Mouse (Mus musculus): ENCODE measurements around the gene Wsb1. TPM values are rescaled to one million over a fixed set of nuclear protein-coding genes. Genes with fewer than 3 reads are reported as not detected.
"Not testable (repeated sequence)": the region's sequence is repeated elsewhere in the genome, so short reads cannot be mapped to it uniquely, and the experiment has no call there.

Gene Wsb1
- total RNA-seq, 2 experiments from 2014 or later, result 6.7 to 10.3 TPM

- peak; percentile 9 for DNase-seq (ENCODE audit: low spot score)
These were observed 12.7 kb upstream of the Wsb1 start for GRCm38 (mm10) chr11:79267171-79267570.

GRCm38 (mm10) chr11:79264376-79264775 lies 9.9 kb upstream of the Wsb1 start:
- no peak for DNase-seq (ENCODE audit: low spot score)

- not testable (repeated sequence) for DNase-seq (ENCODE audit: low spot score)
These were observed 5.7 kb upstream of the Wsb1 start for GRCm38 (mm10) chr11:79260126-79260525.

- DNase-seq (ENCODE audit: low spot score), result peak; percentile 78
These were observed 4.3 kb upstream of the Wsb1 start for GRCm38 (mm10) chr11:79258738-79259137.

GRCm38 (mm10) chr11:79253542-79254390 lies 705 bp downstream of the Wsb1 start:
- peak; percentile 47 for DNase-seq (ENCODE audit: low spot score)

- DNase-seq (ENCODE audit: low spot score), result peak; percentile 30
These were observed 1.5 kb downstream of the Wsb1 start for GRCm38 (mm10) chr11:79252881-79253541.

- DNase-seq (ENCODE audit: low spot score), result no peak
These were observed 15.4 kb downstream of the Wsb1 start for GRCm38 (mm10) chr11:79239024-79239423.

- peak; percentile 66 for DNase-seq (ENCODE audit: low spot score)
These were observed 16.1 kb downstream of the Wsb1 start for GRCm38 (mm10) chr11:79238398-79238752.

GRCm38 (mm10) chr11:79237644-79238397 lies 16.6 kb downstream of the Wsb1 start:
- DNase-seq (ENCODE audit: low spot score), result no peak

GRCm38 (mm10) chr11:79230251-79230570 lies 24.3 kb downstream of the Wsb1 start:
- no peak for DNase-seq (ENCODE audit: low spot score)

GRCm38 (mm10) chr11:79229561-79230250 lies 24.8 kb downstream of the Wsb1 start:
- DNase-seq (ENCODE audit: low spot score), result peak; percentile 81

- peak; percentile 52 for DNase-seq (ENCODE audit: low spot score)
These were observed 25.4 kb downstream of the Wsb1 start for GRCm38 (mm10) chr11:79229057-79229504.

GRCm38 (mm10) chr11:79228089-79228488 lies 26.4 kb downstream of the Wsb1 start:
- DNase-seq (ENCODE audit: low spot score), result no peak

GRCm38 (mm10) chr11:79225371-79226155 lies 28.9 kb downstream of the Wsb1 start:
- no peak for DNase-seq (ENCODE audit: low spot score)

GRCm38 (mm10) chr11:79224562-79225280 lies 29.8 kb downstream of the Wsb1 start:
- DNase-seq (ENCODE audit: low spot score), result peak; percentile 98

- DNase-seq (ENCODE audit: low spot score), result no peak
These were observed 31.1 kb downstream of the Wsb1 start for GRCm38 (mm10) chr11:79223420-79223819.

GRCm38 (mm10) chr11:79222661-79223060 lies 31.8 kb downstream of the Wsb1 start:
- no peak for DNase-seq (ENCODE audit: low spot score)

- no peak for DNase-seq (ENCODE audit: low spot score)
These were observed 32.8 kb downstream of the Wsb1 start for GRCm38 (mm10) chr11:79221641-79222040.

- no peak for DNase-seq (ENCODE audit: low spot score)
These were observed 35.4 kb downstream of the Wsb1 start for GRCm38 (mm10) chr11:79218936-79219626.

All from gastrocnemius, adult 18-20 months (tissue).